Mouse (Mus musculus): ENCODE measurements at regions not wholly inside any gene's neighbourhood (a gene's known extent, or its start where the extent isn't known, plus 50 kb on each side); places are given as distances from the start of the nearest gene placed in this dataset.

GRCm38 (mm10) chr10:122217594-122217993 lies 120.4 kb upstream of the Rxylt1 start:
- intact Hi-C loops (cut with DNase I) = no loop called here
- no peak for DNase-seq (ENCODE audit: low spot score)

- intact Hi-C loops (cut with DNase I) = no loop called here
- DNase-seq (ENCODE audit: low spot score) = no peak
Measured at GRCm38 (mm10) chr10:122199791-122200190, 102.6 kb upstream of the Rxylt1 start.

GRCm38 (mm10) chr10:122197703-122198102 lies 100.5 kb upstream of the Rxylt1 start:
- intact Hi-C loops (cut with DNase I) = no loop called here
- DNase-seq (ENCODE audit: low spot score) = no peak

- no peak for DNase-seq (ENCODE audit: low spot score)
- intact Hi-C loops (cut with DNase I) = no loop called here
Measured at GRCm38 (mm10) chr10:122194139-122194538, 97.0 kb upstream of the Rxylt1 start.

- DNase-seq (ENCODE audit: low spot score) = no peak
- intact Hi-C loops (cut with DNase I) = no loop called here
Measured at GRCm38 (mm10) chr10:122193343-122193742, 96.2 kb upstream of the Rxylt1 start.

GRCm38 (mm10) chr10:122185152-122185745 lies 88.1 kb upstream of the Rxylt1 start:
- DNase-seq (ENCODE audit: low spot score) = no peak
- intact Hi-C loops (cut with DNase I) = no loop called here

- intact Hi-C loops (cut with DNase I) = loop anchor here (2.0 to 5.0 kb wide), 2 partner anchors 264 to 346 kb away; partner anchors contain the start of gene Avpr1a
- no peak for DNase-seq (ENCODE audit: low spot score)
Measured at GRCm38 (mm10) chr10:122183025-122183424, 85.9 kb upstream of the Rxylt1 start.

GRCm38 (mm10) chr10:122149038-122149437 lies 51.9 kb upstream of the Rxylt1 start:
- intact Hi-C loops (cut with DNase I) = no loop called here

GRCm38 (mm10) chr10:122148609-122149008 lies 51.4 kb upstream of the Rxylt1 start:
- intact Hi-C loops (cut with DNase I) = no loop called here
- DNase-seq (ENCODE audit: low spot score) = no peak

More at GRCm38 (mm10) chr10:122149038-122149437, 51.9 kb upstream of the Rxylt1 start:
- DNase-seq (ENCODE audit: low spot score) = no peak
